Mouse (Mus musculus) midbrain, embryonic 15.5 days (tissue): ENCODE measurements around the gene Pmfbp1. TPM values are rescaled to one million over a fixed set of nuclear protein-coding genes. Genes with fewer than 3 reads are reported as not detected.

Source experiments
- ATAC-seq: fragments of 200-750 bp; cut with Nextera tagmentation; replicated peaks from 2 replicates; pipeline ENCODE4 v1.8.0; 2017; ENCODE audit warnings: moderate TSS enrichment
- H3K27ac ChIP-seq: fragments of 300-500 bp; sonication (generic); 2 replicates; pipeline ENCODE4 v1.5.1; 2015; ENCODE audit warnings: mild to moderate bottlenecking, inconsistent platforms
- H3K27me3 ChIP-seq: fragments of 300-500 bp; sonication (generic); replicated peaks from 2 replicates; pipeline ENCODE4 v1.6.1; 2015; ENCODE audit warnings: inconsistent platforms
- H3K36me3 ChIP-seq: fragments of 300-500 bp; sonication (generic); replicated peaks from 2 replicates; pipeline ENCODE4 v1.6.1; 2015; ENCODE audit warnings: inconsistent platforms
- H3K4me1 ChIP-seq: fragments of 300-500 bp; sonication (generic); 2 replicates; pipeline ENCODE4 v1.6.1; 2015; ENCODE audit warnings: inconsistent platforms
- H3K4me2 ChIP-seq: fragments of 300-500 bp; sonication (generic); 2 replicates; pipeline ENCODE4 v1.6.1; 2015; ENCODE audit warnings: inconsistent platforms, mild to moderate bottlenecking, moderate library complexity
- H3K4me3 ChIP-seq: fragments of 300-500 bp; sonication (generic); 2 replicates; pipeline ENCODE4 v1.5.1; 2015; ENCODE audit warnings: mild to moderate bottlenecking, inconsistent platforms
- H3K9ac ChIP-seq: fragments of 300-500 bp; sonication (generic); 2 replicates; pipeline ENCODE4 v1.6.1; 2015; ENCODE audit warnings: mild to moderate bottlenecking, inconsistent platforms
- H3K9me3 ChIP-seq: fragments of 300-500 bp; sonication (generic); 2 replicates; pipeline ENCODE4 v1.6.1; 2016; ENCODE audit warnings: inconsistent platforms
- WGBS: fragments of 180-500 bp; shearing (Covaris S2); methylation state at CpG from one replicate; pipeline ENCODE4 v1.1.7; 2015; ENCODE audit warnings: mixed read lengths; 5-methylcytosine and 5-hydroxymethylcytosine counted together
- polyA plus RNA-seq: library from polyadenylated mRNA; unstranded; fragments of >200 nt; fragmentation: Nextera tagmentation; extraction: Ambion mirVana; gene quantifications from 2 replicates; pipeline ENCODE4 v1.2.1, GENCODE M21; 2015

The Pmfbp1 gene
- polyA plus RNA-seq, 1 experiment from 2014 or later: 2.2 TPM

GRCm38 (mm10) chr8:109471876-109472275, 22.0 kb upstream of the Pmfbp1 start:
- no peak overlapping the region for H3K4me2 ChIP-seq
- no peak for ATAC-seq
- 80% methylated on average over 6 of the region's 6 CpGs for WGBS
- no peak overlapping the region for H3K4me3 ChIP-seq
- no peaks in the 10 kb centered on the region for H3K27me3 ChIP-seq
- no peak overlapping the region for H3K27ac ChIP-seq
- H3K9ac ChIP-seq: no peak overlapping the region
- peaks cover 42% of the 10 kb centered on the region for H3K4me1 ChIP-seq
- no peaks in the 10 kb centered on the region for H3K9me3 ChIP-seq
- H3K36me3 ChIP-seq: no peaks in the 10 kb centered on the region

- WGBS: 86% methylated on average over 8 of the region's 8 CpGs
- Histone ChIP-seq H3K9me3 (no peaks in the 10 kb centered on the region), H3K9ac (no peak overlapping the region), H3K4me3 (no peak overlapping the region), H3K4me2 (no peak overlapping the region), H3K27me3 (no peaks in the 10 kb centered on the region), H3K36me3 (no peaks in the 10 kb centered on the region), H3K4me1 (peaks cover 37% of the 10 kb centered on the region), H3K27ac (peak overlapping the region; percentile 62)
- no peak for ATAC-seq
These were observed 21.4 kb upstream of the Pmfbp1 start for GRCm38 (mm10) chr8:109472400-109472799.

- Histone ChIP-seq H3K9ac (no peak overlapping the region), H3K4me1 (peaks cover 16% of the 10 kb centered on the region), H3K4me2 (no peak overlapping the region), H3K27ac (peak overlapping the region; percentile 42; the same call in 1 of the 2 replicates), H3K9me3 (no peaks in the 10 kb centered on the region), H3K4me3 (no peak overlapping the region), H3K27me3 (no peaks in the 10 kb centered on the region), H3K36me3 (no peaks in the 10 kb centered on the region)
- no peak; the same call in 1 of the 2 replicates for ATAC-seq
- WGBS: 48% methylated on average over 14 of the region's 14 CpGs
These were observed 19.2 kb upstream of the Pmfbp1 start for GRCm38 (mm10) chr8:109474442-109475121.

- Histone ChIP-seq H3K4me3 (no peak overlapping the region), H3K4me1 (peaks cover 14% of the 10 kb centered on the region), H3K9ac (no peak overlapping the region), H3K27ac (no peak overlapping the region), H3K9me3 (no peaks in the 10 kb centered on the region), H3K27me3 (no peaks in the 10 kb centered on the region), H3K4me2 (no peak overlapping the region), H3K36me3 (no peaks in the 10 kb centered on the region)
- ATAC-seq: no peak
- WGBS: 56% methylated on average over 4 of the region's 4 CpGs
These were observed 18.4 kb upstream of the Pmfbp1 start for GRCm38 (mm10) chr8:109475436-109475835.

DNA sequence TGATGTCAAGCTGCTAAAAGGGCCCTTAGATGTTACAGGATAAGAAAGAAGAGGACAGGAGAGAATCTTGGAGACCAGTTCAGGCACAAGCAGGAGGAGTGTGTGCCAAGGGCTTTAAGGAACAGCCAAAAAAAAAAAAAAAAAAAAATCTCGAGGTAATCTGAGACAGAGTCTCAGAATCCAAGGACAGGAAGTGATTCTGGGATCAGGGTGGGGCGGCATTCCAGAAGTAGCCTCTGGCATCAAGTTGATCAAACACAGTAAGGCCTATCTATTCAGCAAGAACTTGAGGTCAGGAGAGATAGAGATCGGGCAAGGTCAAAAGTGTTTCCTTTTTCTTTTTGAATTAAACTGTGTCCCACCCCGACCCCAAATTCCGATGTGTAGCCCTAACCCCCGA, 15.2 kb upstream of the Pmfbp1 start:
- 82% methylated on average over 6 of the region's 6 CpGs for WGBS
- Histone ChIP-seq H3K9me3 (no peaks in the 10 kb centered on the region), H3K4me3 (no peak overlapping the region), H3K36me3 (no peaks in the 10 kb centered on the region), H3K4me2 (no peak overlapping the region), H3K4me1 (peaks cover 10% of the 10 kb centered on the region), H3K27me3 (no peaks in the 10 kb centered on the region), H3K9ac (no peak overlapping the region), H3K27ac (no peak overlapping the region)
- no peak for ATAC-seq

- no peak overlapping the region for H3K27ac ChIP-seq
- H3K4me3 ChIP-seq: no peak overlapping the region
- ATAC-seq: no peak
- no peaks in the 10 kb centered on the region for H3K9me3 ChIP-seq
- no peak overlapping the region for H3K9ac ChIP-seq
- H3K36me3 ChIP-seq: no peaks in the 10 kb centered on the region
- no peaks in the 10 kb centered on the region for H3K27me3 ChIP-seq
- H3K4me1 ChIP-seq: no peaks in the 10 kb centered on the region
- 80% methylated on average over 11 of the region's 11 CpGs for WGBS
- H3K4me2 ChIP-seq: no peak overlapping the region
These were observed 9.1 kb upstream of the Pmfbp1 start for GRCm38 (mm10) chr8:109484741-109485140.

GRCm38 (mm10) chr8:109485530-109485929, 8.3 kb upstream of the Pmfbp1 start:
- ATAC-seq: no peak
- Histone ChIP-seq H3K27me3 (no peaks in the 10 kb centered on the region), H3K9ac (no peak overlapping the region)

GRCm38 (mm10) chr8:109492785-109493184, 1.0 kb upstream of the Pmfbp1 start:
- Histone ChIP-seq H3K9ac (no peak overlapping the region), H3K4me3 (no peak overlapping the region), H3K4me2 (no peak overlapping the region), H3K36me3 (no peaks in the 10 kb centered on the region), H3K27ac (no peak overlapping the region), H3K27me3 (no peaks in the 10 kb centered on the region), H3K4me1 (no peaks in the 10 kb centered on the region), H3K9me3 (no peaks in the 10 kb centered on the region)
- no peak for ATAC-seq
- WGBS: 95% methylated on average over 6 of the region's 6 CpGs

More at GRCm38 (mm10) chr8:109485530-109485929, 8.3 kb upstream of the Pmfbp1 start:
- H3K4me1 ChIP-seq: no peaks in the 10 kb centered on the region
- H3K36me3 ChIP-seq: no peaks in the 10 kb centered on the region
- H3K9me3 ChIP-seq: no peaks in the 10 kb centered on the region
- H3K4me2 ChIP-seq: no peak overlapping the region
- no peak overlapping the region for H3K27ac ChIP-seq
- 42% methylated on average over 6 of the region's 6 CpGs for WGBS
- H3K4me3 ChIP-seq: no peak overlapping the region

DNA sequence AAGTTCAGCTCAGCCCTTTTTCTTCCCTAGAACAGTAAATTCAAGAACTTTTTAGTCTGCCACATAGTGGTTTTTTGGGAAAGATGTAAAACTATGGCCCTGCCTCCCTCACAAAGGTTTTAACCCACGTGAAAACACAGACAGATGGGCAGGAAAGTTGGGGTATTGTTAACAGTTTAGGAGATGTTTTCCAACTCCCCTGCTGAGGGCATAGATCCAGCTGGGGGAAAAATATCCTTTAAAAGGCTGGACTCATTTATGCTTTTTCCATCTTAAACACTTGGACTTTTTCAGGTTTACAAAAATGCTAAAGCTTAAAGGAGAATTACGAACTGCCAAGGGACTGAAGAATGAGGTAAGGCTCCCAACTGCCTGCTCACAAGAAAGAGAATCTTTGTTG, 774 bp downstream of the Pmfbp1 start:
- H3K9ac ChIP-seq: no peak overlapping the region
- H3K4me2 ChIP-seq: no peak overlapping the region
- H3K27me3 ChIP-seq: no peaks in the 10 kb centered on the region
- no peaks in the 10 kb centered on the region for H3K4me1 ChIP-seq
- no peak for ATAC-seq
- H3K9me3 ChIP-seq: no peaks in the 10 kb centered on the region
- 66% methylated on average over 2 of the region's 2 CpGs for WGBS
- no peak overlapping the region for H3K27ac ChIP-seq
- no peaks in the 10 kb centered on the region for H3K36me3 ChIP-seq
- H3K4me3 ChIP-seq: no peak overlapping the region

DNA sequence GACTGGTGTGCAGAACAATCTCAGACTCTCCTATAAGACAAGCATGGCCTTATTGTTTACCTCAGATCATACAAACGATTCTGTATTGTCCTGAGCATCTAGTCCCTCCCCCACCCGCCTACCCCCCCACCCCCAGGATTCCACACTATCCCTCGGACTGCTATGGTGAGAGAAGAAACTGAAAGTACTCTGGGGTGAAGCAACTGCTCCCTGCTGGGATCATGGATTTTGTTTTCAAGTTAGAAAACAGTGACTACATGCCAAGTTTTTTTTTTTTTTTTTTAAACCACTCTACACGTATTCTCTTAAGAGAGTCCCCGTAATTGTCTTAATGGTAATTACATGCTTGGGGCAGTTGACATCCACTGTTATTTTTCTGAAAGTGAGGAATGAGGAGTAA, 3.6 kb downstream of the Pmfbp1 start:
- no peak overlapping the region for H3K9ac ChIP-seq
- no peak overlapping the region for H3K27ac ChIP-seq
- WGBS: 64% methylated on average over 5 of the region's 5 CpGs
- no peak for ATAC-seq
- no peaks in the 10 kb centered on the region for H3K4me1 ChIP-seq
- H3K36me3 ChIP-seq: no peaks in the 10 kb centered on the region
- no peak overlapping the region for H3K4me3 ChIP-seq
- no peak overlapping the region for H3K4me2 ChIP-seq
- no peaks in the 10 kb centered on the region for H3K27me3 ChIP-seq
- no peaks in the 10 kb centered on the region for H3K9me3 ChIP-seq

DNA sequence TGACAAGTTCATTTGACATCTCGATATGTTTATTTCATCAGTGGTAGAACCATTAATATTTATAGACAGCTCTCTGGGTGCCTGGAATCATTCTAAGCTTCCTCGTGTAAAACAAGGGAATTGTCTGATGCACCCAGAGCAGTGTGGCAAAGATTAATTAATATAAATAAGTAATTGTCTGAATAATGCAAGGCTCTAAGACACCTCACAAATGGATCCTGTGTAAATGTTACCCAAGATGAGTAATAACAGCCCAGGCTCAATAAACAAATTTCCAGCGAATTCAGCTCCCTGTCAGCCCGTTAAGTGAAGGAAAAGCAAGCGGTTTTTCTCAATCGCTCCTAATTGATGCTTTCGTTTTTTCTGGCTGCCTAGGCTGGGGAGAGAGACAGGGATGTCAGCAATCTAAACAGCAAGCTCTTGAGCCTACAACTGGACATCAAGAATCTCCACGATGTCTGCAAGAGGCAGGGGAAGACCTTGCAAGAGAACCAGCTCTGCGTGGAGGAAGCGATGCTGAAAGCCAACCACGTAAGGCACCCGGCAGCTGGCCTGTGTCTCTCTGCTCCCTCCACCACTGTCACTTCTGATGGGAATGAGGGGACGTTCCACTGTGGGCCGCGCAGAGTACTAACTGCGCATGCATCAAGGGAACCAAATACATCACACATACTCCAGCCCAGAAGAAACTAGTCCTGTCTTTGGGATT, 5.3 kb downstream of the Pmfbp1 start:
- H3K36me3 ChIP-seq: no peaks in the 10 kb centered on the region
- H3K4me3 ChIP-seq: no peak overlapping the region
- no peak overlapping the region for H3K4me2 ChIP-seq
- H3K9ac ChIP-seq: no peak overlapping the region
- no peak for ATAC-seq
- no peaks in the 10 kb centered on the region for H3K9me3 ChIP-seq
- no peaks in the 10 kb centered on the region for H3K27me3 ChIP-seq
- no peaks in the 10 kb centered on the region for H3K4me1 ChIP-seq
- 82% methylated on average over 16 of the region's 16 CpGs for WGBS
- no peak overlapping the region; the same call in 1 of the 2 replicates for H3K27ac ChIP-seq

- ATAC-seq: no peak
- Histone ChIP-seq H3K9ac (no peak overlapping the region), H3K4me1 (no peaks in the 10 kb centered on the region), H3K9me3 (no peaks in the 10 kb centered on the region), H3K27me3 (no peaks in the 10 kb centered on the region), H3K27ac (no peak overlapping the region), H3K4me2 (no peak overlapping the region), H3K36me3 (no peaks in the 10 kb centered on the region), H3K4me3 (no peak overlapping the region)
- WGBS: 58% methylated on average over 1 of the region's 1 CpGs
These were observed 9.7 kb downstream of the Pmfbp1 start for GRCm38 (mm10) chr8:109503566-109503965.

- Histone ChIP-seq H3K27ac (no peak overlapping the region), H3K36me3 (no peaks in the 10 kb centered on the region), H3K27me3 (no peaks in the 10 kb centered on the region), H3K4me3 (no peak overlapping the region), H3K4me1 (no peaks in the 10 kb centered on the region), H3K9me3 (no peaks in the 10 kb centered on the region), H3K9ac (no peak overlapping the region), H3K4me2 (no peak overlapping the region)
- ATAC-seq: no peak
- 93% methylated on average over 5 of the region's 5 CpGs for WGBS
These were observed 11.7 kb downstream of the Pmfbp1 start for GRCm38 (mm10) chr8:109505560-109505959.
